Mouse (Mus musculus): Measurements from ENCODE around the gene Vps13c.

Gene Vps13c

DNA sequence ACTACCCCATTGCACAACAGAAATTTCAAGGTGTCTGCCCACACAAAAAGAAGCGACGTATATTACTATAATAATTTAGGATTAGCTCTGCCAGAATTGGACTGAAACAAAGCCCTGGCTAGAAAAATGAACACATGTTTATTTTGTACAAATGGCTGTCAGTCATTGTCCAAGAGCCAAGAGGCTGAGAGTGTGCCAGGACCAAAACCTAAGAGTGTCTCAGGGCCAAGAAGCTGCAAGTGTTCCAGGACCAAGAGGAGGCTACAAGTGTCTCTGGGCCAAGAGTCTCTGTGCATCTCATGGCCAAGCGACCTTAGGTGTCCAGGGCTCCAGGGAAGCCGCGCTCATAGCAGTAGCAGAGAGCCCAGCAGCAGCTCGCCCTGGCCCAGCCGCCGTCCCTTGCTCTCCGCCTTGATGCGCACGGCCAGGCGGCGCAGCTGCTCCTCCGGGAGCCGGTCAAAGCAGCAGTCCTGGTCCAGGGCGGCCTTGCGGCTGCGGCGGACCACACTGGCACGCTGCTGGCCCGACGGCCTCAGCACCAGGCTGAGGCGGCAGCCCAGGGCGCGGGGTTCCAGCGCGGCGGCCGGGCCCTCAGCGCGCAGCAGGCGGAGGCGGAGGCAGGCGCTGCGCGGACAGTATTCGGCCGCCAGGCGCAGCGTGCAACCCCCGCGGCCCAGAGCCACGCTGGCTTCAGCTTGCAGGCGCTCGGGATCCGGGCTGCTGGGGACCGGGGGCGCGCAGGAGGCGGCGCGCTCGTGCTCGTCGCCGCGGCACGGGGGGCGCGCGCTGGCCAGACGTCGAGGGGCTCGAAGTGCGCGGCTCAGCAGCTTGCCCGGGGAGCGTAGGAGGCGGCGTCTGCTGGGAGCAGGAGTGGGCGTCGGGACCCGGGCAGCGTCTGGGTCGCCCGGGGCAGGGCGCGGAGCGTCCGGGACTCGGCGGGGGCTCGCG lies 9.5 kb upstream of the Vps13c start:
- intact Hi-C loops (cut with DNase I), result no loop called here

DNA sequence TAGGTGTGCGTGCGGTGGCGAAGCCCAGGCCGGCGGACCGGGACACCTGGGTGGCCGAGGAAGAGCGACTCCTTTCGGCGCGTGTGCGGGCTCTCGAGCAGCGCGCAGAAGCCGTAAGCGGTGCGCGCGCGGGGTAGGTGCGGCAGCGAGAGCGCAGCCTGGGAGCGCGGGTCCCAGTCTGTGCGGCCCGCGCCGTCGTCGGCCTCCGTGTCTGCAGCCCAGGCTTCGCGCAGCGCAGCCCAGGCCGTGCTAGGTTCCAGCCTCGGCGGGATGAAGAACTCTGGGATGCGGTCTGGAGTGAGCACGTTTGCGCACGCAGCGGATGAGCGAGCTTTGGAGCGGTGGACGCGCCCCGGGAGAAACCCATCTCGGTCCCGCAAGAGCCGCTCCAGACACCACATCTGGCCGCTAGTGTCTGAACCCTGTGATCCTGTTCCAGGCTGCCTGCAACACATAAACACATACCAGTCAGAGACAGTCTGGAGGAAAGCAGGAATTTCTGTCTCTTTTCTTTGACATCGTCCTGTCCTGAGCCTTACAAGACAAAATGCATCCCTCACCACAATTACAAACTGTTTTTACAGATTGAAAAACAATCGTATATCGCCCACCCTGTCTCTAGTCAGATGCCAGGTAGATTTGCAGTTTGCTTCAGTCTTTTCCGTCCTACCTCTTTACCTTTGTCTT lies 8.7 kb upstream of the Vps13c start:
- intact Hi-C loops (cut with DNase I), result no loop called here

DNA sequence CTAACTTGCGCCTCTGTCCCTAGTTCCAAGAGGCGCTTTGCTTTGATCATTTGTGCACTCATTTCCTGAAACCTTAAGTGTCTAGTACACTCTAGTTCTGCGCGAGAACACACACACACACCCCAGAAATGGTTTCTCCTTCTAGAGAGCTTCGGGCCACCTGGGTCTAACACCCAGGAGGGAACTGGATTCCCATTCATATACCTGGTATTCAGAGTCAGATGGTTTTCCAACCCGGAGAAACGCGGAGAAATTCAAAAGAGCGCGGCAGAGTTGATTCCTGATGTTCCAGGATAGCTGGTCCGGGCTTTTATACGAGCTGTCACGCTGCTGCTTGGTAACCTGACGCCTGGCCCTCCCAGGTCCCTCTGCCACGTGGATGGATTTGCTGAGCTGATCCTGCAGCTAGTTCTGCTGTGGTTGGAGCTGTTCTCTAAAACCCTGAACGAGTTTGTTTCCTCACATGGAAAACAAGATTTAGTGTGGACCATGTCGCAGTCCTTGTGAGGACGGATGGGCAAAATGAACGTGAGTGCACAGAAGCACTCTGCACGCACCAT lies 8.1 kb upstream of the Vps13c start, which contains the start of gene C2cd4a:
TSS of gene C2cd4a (minus strand) at position 285 of the 560 bp plus-strand sequence.
- intact Hi-C loops (cut with DNase I), result no loop called here

DNA sequence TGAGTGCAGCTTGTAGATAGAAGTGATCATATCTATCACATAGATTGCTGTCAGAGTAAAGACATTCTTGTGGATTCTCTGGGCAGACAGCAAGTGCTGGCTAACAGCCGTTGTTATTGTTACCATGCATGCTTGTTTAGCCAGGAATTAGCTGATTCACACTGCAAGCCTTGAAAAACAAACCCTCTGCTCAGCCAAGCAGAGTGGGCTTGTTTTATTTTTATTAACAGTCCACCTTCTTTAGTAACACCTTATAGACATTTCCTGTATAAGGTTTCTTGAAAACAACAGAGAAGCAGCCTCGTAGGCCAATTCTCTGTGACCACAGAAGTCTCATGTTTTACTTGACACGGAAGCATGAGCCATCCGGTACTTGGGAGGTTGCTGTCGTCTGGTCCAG lies 5.7 kb upstream of the Vps13c start:
- intact Hi-C loops (cut with DNase I), result no loop called here

DNA sequence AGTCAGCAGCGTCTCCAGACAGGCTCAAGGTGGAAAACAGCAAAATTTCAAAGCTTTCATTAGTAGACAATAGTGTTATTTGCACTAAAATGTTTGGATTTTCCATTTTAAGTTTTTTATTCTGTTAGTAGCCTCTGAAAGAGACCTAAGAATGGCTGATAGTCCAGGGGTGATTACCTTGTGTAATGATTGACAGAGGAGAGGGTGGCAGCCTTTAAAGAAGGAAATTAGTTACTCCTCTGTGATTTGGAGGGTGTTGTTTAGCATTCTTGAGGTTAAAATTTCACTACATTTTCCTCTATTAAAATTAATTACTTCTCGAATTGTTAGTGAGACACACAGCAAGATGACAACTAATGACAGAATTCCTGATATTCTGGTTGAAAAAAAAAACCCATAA lies 2.9 kb upstream of the Vps13c start:
- intact Hi-C loops (cut with DNase I), result no loop called here

DNA sequence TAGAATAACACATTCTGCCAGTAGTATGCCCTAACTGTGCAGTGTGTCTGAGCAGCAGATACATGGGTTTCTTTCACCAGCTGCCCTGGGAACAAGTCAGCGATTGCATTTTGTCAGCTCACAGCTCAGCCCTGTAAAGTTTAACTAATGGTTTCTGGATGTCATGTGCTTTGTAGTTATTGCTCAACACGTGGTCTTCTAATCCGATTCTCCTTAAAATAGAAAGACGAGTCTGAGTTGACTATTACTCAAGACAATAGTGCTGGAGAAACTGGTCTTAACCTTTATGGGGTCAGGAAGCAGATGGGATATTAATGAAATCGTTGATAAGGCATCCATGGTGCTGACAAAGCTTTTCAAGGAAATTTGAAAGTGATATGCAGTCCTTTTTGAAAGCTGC lies 2.6 kb downstream of the Vps13c start:
- intact Hi-C loops (cut with DNase I), result no loop called here

DNA sequence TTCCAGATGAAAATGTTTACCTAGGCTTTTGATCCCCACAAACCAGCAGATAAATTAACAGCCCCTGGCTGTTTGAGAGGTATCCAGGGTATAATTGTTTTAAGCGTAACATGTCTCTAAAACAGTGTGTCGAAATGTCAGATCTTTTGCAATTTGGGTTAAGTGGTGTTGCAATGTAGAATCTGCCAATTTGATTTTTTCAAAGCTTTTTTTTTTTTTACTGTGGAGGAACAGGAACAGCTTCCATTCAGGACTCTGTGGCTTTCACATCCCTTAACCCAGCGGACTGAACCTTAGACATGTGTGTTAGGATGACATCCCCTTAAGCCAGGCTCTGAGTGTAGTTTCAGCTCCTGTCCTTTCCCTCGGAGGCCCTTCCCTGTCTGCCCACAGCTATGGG lies 4.8 kb downstream of the Vps13c start:
- intact Hi-C loops (cut with DNase I), result no loop called here

DNA sequence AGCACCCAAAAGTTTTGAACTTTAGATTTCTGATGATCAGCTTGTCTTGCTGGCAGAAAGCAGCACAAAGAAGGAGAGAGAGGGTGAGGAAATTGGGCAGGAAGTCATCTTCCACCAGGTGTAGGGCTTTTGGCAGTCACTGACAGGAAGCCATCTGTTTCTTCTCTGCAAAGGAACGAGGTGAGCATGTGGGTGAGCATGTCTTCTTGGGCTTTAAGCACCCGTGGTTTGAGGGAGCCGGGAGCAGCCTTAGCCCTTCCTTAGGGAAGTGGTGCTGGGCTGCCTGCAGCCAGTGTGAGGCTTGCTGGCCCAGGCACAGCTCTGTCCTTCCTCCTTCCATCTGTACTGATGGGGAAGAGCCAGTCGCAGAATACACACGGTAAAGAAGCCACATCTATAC lies 5.5 kb downstream of the Vps13c start:
- intact Hi-C loops (cut with DNase I), result no loop called here

DNA sequence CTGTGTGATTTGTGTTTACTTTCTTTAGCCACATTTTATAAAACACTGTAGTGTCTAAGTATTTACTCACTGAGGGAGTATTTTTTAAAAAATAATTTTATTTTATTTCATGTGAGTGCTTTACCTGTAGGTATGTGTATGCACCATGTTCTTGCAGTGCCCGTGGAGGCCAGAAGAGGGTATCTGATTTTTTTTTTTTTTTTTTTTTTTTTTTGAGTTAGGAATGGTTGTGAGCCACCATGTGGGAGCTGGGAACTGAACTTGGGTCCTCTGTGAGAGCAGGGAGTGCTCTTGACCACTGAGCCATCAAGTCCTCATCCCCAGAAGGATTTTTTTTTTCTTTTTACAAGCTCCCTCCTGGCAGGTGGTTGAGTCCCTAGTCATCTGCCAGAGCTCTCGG lies 5.9 kb downstream of the Vps13c start:
- intact Hi-C loops (cut with DNase I), result no loop called here

DNA sequence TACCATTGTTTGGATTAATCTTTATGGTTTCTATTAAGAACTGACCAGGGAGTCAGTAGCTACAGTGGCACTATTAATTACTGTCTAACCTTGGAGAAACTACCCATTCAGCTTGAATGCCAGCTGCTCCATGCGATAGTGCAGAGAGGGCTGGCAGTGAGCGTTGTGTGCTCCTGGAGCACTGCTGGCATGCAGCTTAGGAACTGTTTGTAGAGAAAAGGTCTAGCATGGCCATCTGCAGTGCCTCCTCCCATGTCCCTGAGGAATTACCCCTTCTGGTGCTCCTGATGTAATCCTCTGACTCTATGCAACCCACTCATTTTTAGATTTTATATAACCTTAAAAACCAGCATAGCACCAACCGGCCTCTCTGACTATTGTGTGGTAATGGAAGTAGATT lies 7.4 kb downstream of the Vps13c start:
- intact Hi-C loops (cut with DNase I), result no loop called here

DNA sequence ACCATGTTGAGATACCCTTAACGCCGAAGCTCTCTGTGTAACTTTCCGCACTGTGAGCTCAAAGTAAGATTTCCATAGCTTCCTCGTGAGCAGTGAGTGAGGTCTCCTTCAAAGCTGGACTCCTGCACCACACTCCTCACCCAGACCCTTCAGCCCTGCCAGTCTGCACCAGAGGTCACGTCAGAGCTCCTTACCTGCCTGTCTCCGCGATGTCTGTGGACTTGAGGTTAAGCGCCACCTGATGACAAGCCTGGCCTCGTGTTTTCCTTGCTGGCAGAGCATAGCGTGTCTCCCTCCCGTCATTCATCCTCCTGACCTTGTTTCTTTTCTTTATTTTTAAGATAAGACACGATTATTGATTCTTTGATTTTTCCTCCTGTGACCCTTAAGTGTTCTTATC lies 9.2 kb downstream of the Vps13c start:
- intact Hi-C loops (cut with DNase I), result no loop called here

DNA sequence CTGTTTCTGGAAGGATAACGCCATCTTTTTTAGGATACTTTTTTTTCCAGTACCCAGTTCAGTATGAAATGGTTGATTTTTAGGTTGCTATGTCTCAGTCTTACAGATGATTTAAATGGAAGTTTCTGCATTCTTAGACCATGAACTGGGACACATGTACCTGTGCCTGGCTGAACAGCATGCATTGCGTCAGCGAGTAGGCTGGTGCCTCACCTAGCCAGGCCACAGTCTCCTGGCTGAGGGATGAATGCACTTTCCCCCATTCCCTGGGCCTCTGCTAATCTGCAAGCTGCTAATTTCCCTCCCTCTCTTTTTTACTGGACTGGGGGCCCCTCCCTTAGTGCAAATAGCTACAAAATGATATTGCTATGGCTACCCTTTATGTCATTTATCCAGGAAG lies 9.7 kb downstream of the Vps13c start:
- intact Hi-C loops (cut with DNase I), result no loop called here

DNA sequence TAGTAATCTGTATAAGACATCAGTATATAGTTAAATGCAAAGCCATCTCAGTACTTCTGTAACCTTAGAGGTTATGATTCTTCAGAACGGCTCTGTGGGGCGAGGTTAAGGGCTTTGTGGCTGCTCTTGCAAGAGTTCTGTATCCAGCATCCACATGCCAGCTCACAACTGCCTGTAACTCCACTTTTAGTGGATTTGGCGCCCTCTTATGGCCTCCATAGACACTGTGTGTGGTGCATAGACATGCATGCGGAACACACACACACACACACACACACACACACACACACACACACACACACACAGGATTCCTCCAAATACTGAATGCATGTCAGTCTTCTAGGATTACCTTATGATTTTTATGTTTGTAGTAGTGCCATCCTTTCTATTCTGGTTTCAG lies 11.0 kb downstream of the Vps13c start:
- intact Hi-C loops (cut with DNase I), result no loop called here

DNA sequence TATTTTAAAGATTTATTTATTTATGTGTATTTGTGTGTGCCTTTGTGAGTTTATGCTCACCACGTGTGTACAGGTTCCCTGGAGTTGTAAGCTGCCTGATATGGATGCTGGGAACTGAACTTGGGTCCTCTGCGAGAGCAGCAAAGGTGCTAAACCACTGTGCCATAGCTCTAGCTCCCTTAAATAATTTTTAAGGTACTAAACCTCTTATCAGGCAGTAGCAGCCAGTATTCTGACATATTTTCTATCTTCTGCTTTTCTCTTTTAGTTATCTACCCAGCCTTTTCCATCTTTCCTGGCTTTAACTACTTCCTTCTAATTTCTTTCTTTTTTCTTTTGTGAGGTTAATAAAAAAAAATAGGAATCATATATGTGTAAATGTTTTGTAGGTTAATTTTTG lies 20.1 kb downstream of the Vps13c start:
- intact Hi-C loops (cut with DNase I), result no loop called here

DNA sequence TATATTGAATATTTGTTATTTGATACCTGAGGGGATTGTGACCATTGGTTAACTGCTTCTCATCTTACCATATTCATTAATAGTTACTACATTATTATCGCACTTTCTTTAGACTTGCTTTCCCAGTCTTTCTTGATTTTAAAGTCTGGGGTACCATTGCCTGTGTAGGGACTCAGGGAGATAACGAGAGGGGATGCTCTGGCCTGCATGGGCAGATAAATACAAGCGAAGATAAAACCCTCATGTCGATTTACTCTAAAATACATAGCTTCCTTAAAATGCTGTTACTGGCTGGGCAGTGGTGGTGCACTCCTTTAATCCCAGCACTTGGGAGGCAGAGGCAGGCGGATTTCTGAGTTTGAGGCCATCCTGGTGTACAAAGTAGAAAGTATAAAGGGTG lies 23.1 kb downstream of the Vps13c start:
- intact Hi-C loops (cut with DNase I), result no loop called here

DNA sequence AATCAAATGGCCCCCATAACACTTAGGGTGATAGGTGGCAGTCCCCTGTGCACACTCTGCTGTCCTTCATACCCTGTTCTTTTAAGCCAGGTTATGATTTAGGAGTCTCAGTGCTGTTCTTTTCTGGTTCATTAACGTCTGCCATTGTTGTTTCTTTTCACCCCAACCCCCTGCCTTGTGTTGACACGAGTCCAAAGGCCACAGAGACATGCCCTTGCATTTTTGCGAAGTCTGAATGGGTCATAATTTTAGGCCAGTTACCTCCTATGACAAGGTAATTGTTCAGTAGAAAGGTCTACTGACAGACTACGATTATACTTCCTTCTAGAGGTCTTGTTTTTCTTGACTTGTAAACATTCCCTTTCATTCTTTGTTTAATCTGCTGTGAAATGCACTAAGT lies 23.8 kb downstream of the Vps13c start:
- intact Hi-C loops (cut with DNase I), result no loop called here

DNA sequence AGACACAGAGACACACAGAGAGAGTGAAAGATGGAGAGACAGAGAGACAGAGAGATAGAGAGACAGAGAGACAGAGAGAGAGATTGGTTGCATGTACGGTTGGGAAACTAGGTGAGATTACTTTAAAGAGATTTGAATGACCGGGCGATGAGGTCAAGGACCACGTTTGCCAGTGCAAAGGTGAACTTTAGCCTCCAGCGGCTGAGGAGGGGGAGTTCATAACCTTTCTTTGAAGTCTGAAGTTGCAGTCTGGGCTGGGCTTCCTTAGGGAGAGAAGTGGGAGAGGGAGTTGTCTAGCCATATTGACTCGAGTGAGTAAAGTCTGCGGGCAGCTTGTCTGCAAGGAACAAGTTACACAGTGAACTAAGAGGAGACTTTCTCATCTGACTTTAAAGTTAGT lies 25.2 kb downstream of the Vps13c start:
- intact Hi-C loops (cut with DNase I), result no loop called here

DNA sequence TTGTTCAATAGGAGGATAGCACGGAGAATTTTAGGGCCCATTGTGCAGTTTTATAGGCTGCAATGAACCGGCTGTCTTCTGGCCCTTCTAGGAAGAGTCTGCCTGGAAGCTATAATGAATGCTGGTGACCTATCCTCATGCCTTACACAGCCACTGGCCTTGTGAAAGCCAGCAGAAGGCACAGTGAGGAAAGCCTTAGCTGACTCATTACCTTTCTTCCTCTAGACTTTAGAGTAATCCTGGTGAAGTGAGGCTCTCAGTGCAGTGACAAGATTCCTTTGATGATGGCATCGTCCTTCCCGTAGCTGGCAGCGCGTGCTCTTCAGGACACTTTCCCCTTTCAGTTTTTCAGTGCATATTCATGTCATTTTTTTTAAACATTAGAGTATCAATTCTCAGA lies 27.2 kb downstream of the Vps13c start:
- intact Hi-C loops (cut with DNase I), result no loop called here

DNA sequence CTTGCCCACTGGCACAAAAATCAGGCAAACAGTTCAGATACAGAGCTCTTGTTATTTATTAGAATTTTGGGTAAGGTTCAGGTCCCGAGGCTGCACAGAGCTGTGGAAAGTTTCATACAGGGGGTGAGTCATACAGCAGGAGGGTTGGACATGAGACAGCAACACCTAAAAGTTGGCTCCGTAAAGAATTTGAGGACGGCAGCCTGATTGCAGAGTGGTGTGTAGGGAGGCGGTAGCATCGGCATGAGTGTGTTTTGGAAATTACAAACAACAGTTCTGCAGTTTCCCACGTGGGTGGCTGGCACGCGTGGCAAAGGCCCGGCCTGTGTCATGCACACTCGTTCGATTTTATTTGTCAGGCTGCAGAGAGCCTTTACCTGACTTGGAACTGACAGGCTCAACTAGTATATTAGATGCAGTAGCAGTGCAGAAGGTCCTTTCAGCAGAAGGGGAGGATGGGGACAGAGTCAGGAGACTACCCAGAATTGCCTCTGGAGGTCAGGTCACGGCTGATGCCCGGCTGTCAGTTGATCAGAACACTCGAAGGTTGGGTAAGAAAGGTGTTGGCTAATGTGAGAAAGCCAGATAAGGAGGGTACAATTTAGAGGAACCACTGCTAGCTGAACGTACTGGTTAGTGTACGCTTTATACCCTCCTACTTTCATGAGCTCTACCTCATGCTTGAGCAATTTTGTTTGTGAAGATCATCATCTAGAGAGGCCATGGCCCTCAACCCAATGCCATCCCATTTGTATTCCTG lies 29.7 kb downstream of the Vps13c start:
- intact Hi-C loops (cut with DNase I), result no loop called here

DNA sequence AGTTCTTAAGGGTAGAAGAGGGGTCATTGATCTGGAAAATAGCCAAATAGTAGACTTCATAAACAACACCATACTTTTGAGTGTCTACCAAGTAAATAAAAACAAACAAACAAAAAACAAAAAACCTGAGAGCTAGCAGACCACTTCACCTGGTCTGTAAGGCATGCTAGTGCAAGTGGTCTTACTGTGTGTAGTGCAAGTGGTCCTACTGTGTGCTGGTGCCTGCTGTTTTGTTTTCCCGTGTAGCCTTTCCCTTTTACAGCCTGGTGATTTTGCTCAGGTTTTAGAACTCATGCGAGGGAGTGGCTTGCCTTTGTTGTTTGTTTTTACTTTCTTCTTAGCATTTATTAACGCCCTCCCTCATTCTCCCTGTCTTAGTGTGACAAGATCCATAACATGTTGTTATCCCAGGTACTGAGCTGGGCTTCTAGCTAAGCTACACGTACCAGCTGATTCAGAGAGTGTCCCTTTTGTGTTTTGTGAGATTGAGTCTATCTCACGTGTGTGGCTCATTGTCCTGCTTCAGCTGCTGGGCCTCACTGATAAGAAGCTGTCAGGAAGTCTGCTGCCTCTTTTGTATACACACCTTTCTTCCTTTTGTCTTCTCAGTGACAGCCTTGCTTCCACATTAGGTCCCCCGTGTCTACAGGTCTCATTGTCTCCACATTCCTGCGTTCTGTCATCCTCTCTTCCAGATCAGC lies 34.5 kb downstream of the Vps13c start:
- intact Hi-C loops (cut with DNase I), result loop anchor here (2.0 kb wide), 1 partner anchor 46 kb away; no protein-coding TSS in a partner anchor

DNA sequence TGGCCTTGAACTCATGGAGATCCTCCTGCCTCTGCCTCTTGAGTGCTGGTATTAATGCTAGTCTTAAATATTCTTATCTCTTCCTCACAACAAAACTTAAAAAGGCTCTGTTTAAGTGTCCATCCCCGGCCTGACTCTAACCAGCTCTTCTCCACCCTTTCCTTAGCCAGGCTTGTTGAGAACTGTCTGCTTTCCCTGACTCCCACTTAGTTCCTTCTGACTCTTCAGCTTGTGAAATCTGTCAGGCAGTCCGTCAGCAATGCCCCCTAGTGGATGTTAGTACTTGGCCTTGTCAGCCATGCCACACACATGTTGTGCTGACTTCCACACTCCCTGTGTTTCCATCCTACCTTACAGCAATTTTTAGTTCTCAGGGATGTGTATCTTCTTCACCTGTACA lies 35.1 kb downstream of the Vps13c start:
- intact Hi-C loops (cut with DNase I), result loop anchor here (2.0 kb wide), 1 partner anchor 47 kb away; no protein-coding TSS in a partner anchor
